Mouse (Mus musculus) kidney, adult 2 months (tissue): Measurements from ENCODE around the gene Havcr2.
"Not testable (repeated sequence)": the region's sequence is repeated elsewhere in the genome, so short reads cannot be mapped to it uniquely, and the experiment has no call there.

Experiments
- CTCF ChIP-seq: fragments of 200-500 bp; conservative IDR thresholded peaks from 2 replicates; pipeline ENCODE4 v1.5.1; 2011; ENCODE audit warnings: low read depth, mild to moderate bottlenecking, control low read depth, low read length, moderate library complexity, mixed read lengths; ENCODE audit not compliant: insufficient read depth, insufficient read length
- POLR2A ChIP-seq: fragments of 200-500 bp; IDR thresholded peaks from one replicate; pipeline ENCODE4 v1.6.1; 2011; ENCODE audit warnings: low read depth, low read length, control low read depth

DNA sequence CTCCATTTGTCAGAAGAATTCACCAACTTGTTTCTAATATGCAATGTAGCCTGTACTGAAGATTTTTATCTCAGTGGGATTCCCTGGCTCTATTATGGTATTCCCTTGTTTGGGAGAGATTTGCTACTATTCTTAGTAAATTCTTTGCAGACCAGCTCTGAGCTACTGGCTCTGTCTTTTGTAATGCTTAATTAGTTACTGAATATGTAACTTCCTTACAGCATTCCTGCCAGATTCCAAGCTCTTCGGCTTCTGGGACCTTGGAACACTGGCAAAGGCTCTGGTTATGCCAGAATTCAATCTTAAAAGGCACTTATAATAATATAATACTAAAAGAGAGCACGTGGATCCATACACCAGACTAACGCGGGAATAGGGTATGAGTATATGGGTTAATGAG is 26.6 kb upstream of the Havcr2 start:
- not testable (repeated sequence) for TF ChIP-seq CTCF, POLR2A
